Mouse (Mus musculus): ENCODE data around the gene Prdm16. TPM values are rescaled to one million over a fixed set of nuclear protein-coding genes. Genes with fewer than 3 reads are reported as not detected.

The Prdm16 gene
- polyA plus RNA-seq, 1 experiment from 2014 or later, result 19.4 TPM

GRCm38 (mm10) chr4:154549961-154550393, 86.7 kb downstream of the Prdm16 start:
- H3K4me1 ChIP-seq (ENCODE audit: insufficient read depth), result no peaks in the 10 kb centered on the region
- peak overlapping the region; percentile 24; the same call in 1 of the 2 replicates for H3K9ac ChIP-seq
- WGBS, result 28% methylated on average over 17 of the region's 17 CpGs
- no peaks in the 10 kb centered on the region for H3K27me3 ChIP-seq (ENCODE audit: insufficient read depth, low read length)
- ATAC-seq (ENCODE audit: insufficient read depth), result no peak
- peak overlapping the region; percentile 32 for H3K4me2 ChIP-seq
- no peaks in the 10 kb centered on the region for H3K9me3 ChIP-seq (ENCODE audit: low read depth, low read length)
- no peak for TF ChIP-seq CTCF (IDR thresholded peaks at IDR 0.05; ENCODE audit: low read depth)
- H3K27ac ChIP-seq (ENCODE audit: low read depth), result 0 out of 2 replicates have a peak overlapping the region, but pooled peaks have one; percentile 10
- peak; percentile 60 for DNase-seq
- no peak overlapping the region for H3K4me3 ChIP-seq (ENCODE audit: low read depth, low read length)
- H3K36me3 ChIP-seq (ENCODE audit: insufficient read depth), result no peaks in the 10 kb centered on the region

GRCm38 (mm10) chr4:154549497-154549896, 87.2 kb downstream of the Prdm16 start:
- TF ChIP-seq CTCF (IDR thresholded peaks at IDR 0.05; ENCODE audit: low read depth), result no peak
- H3K4me1 ChIP-seq (ENCODE audit: insufficient read depth), result no peaks in the 10 kb centered on the region
- H3K4me3 ChIP-seq (ENCODE audit: low read depth, low read length), result no peak overlapping the region
- no peaks in the 10 kb centered on the region for H3K9me3 ChIP-seq (ENCODE audit: low read depth, low read length)
- H3K27ac ChIP-seq (ENCODE audit: low read depth), result 0 out of 2 replicates have a peak overlapping the region, but pooled peaks have one; percentile 10
- peaks cover under 1% of the 10 kb centered on the region; the same call in 1 of the 2 replicates for H3K27me3 ChIP-seq (ENCODE audit: insufficient read depth, low read length)
- peak overlapping the region; percentile 32 for H3K4me2 ChIP-seq
- ATAC-seq (ENCODE audit: insufficient read depth) (no peak), DNase-seq (no peak)
- H3K36me3 ChIP-seq (ENCODE audit: insufficient read depth), result no peaks in the 10 kb centered on the region
- WGBS, result 57% methylated on average over 11 of the region's 11 CpGs
- peak overlapping the region; percentile 24; the same call in 1 of the 2 replicates for H3K9ac ChIP-seq

- no peak overlapping the region for H3K4me2 ChIP-seq
- peaks cover 6% of the 10 kb centered on the region; the same call in 1 of the 2 replicates for H3K27me3 ChIP-seq (ENCODE audit: insufficient read depth, low read length)
- no peak overlapping the region for H3K27ac ChIP-seq (ENCODE audit: low read depth)
- ATAC-seq (ENCODE audit: insufficient read depth) (no peak), DNase-seq (no peak)
- peaks cover 9% of the 10 kb centered on the region for H3K4me1 ChIP-seq (ENCODE audit: insufficient read depth)
- WGBS, result 67% methylated on average over 21 of the region's 21 CpGs
- H3K36me3 ChIP-seq (ENCODE audit: insufficient read depth), result no peaks in the 10 kb centered on the region
- H3K9me3 ChIP-seq (ENCODE audit: low read depth, low read length), result no peaks in the 10 kb centered on the region
- H3K9ac ChIP-seq, result no peak overlapping the region
- no peak for TF ChIP-seq CTCF (IDR thresholded peaks at IDR 0.05; ENCODE audit: low read depth)
- no peak overlapping the region for H3K4me3 ChIP-seq (ENCODE audit: low read depth, low read length)
Observed at GRCm38 (mm10) chr4:154547176-154547855, 89.4 kb downstream of the Prdm16 start.

- 67% methylated on average over 9 of the region's 9 CpGs for WGBS
- no peak overlapping the region for H3K27ac ChIP-seq (ENCODE audit: low read depth)
- DNase-seq (no peak), ATAC-seq (ENCODE audit: insufficient read depth) (no peak)
- no peaks in the 10 kb centered on the region for H3K36me3 ChIP-seq (ENCODE audit: insufficient read depth)
- H3K27me3 ChIP-seq (ENCODE audit: insufficient read depth, low read length), result peaks cover 6% of the 10 kb centered on the region; the same call in 1 of the 2 replicates
- TF ChIP-seq CTCF (IDR thresholded peaks at IDR 0.05; ENCODE audit: low read depth), result no peak
- H3K4me1 ChIP-seq (ENCODE audit: insufficient read depth), result peaks cover 19% of the 10 kb centered on the region
- no peak overlapping the region for H3K4me2 ChIP-seq
- no peaks in the 10 kb centered on the region for H3K9me3 ChIP-seq (ENCODE audit: low read depth, low read length)
- no peak overlapping the region for H3K4me3 ChIP-seq (ENCODE audit: low read depth, low read length)
- H3K9ac ChIP-seq, result no peak overlapping the region
Observed at GRCm38 (mm10) chr4:154545296-154545695, 91.4 kb downstream of the Prdm16 start.

- Histone ChIP-seq H3K4me2 (no peak overlapping the region), H3K36me3 (ENCODE audit: insufficient read depth) (no peaks in the 10 kb centered on the region), H3K27ac (ENCODE audit: low read depth) (no peak overlapping the region), H3K27me3 (ENCODE audit: insufficient read depth, low read length) (peaks cover 6% of the 10 kb centered on the region; the same call in 1 of the 2 replicates), H3K9ac (no peak overlapping the region), H3K4me3 (ENCODE audit: low read depth, low read length) (no peak overlapping the region), H3K4me1 (ENCODE audit: insufficient read depth) (peaks cover 21% of the 10 kb centered on the region), H3K9me3 (ENCODE audit: low read depth, low read length) (no peaks in the 10 kb centered on the region)
- no peak for TF ChIP-seq CTCF (IDR thresholded peaks at IDR 0.05; ENCODE audit: low read depth)
- 15% methylated on average over 21 of the region's 21 CpGs for WGBS
- peak; percentile 46 for DNase-seq
- no peak for ATAC-seq (ENCODE audit: insufficient read depth)
Observed at GRCm38 (mm10) chr4:154543921-154544320, 92.8 kb downstream of the Prdm16 start.

- Histone ChIP-seq H3K27me3 (ENCODE audit: insufficient read depth, low read length) (peaks cover 6% of the 10 kb centered on the region; the same call in 1 of the 2 replicates), H3K9ac (no peak overlapping the region), H3K4me1 (ENCODE audit: insufficient read depth) (peaks cover 21% of the 10 kb centered on the region), H3K4me2 (no peak overlapping the region), H3K9me3 (ENCODE audit: low read depth, low read length) (no peaks in the 10 kb centered on the region), H3K36me3 (ENCODE audit: insufficient read depth) (no peaks in the 10 kb centered on the region), H3K27ac (ENCODE audit: low read depth) (no peak overlapping the region), H3K4me3 (ENCODE audit: low read depth, low read length) (no peak overlapping the region)
- no peak; the same call in 1 of the 2 replicates for TF ChIP-seq CTCF (IDR thresholded peaks at IDR 0.05; ENCODE audit: low read depth)
- 53% methylated on average over 4 of the region's 4 CpGs for WGBS
- ATAC-seq (ENCODE audit: insufficient read depth), result peak; percentile 33; the same call in 1 of the 2 replicates
- peak; percentile 59 for DNase-seq
Observed at GRCm38 (mm10) chr4:154543128-154543527, 93.5 kb downstream of the Prdm16 start.

- Histone ChIP-seq H3K27ac (ENCODE audit: low read depth) (peak overlapping the region; percentile 58; the same call in 1 of the 2 replicates), H3K4me1 (ENCODE audit: insufficient read depth) (peaks cover 21% of the 10 kb centered on the region), H3K27me3 (ENCODE audit: insufficient read depth, low read length) (peaks cover 6% of the 10 kb centered on the region; the same call in 1 of the 2 replicates), H3K4me3 (ENCODE audit: low read depth, low read length) (no peak overlapping the region), H3K36me3 (ENCODE audit: insufficient read depth) (no peaks in the 10 kb centered on the region), H3K4me2 (0 out of 2 replicates have a peak overlapping the region, but pooled peaks have one; percentile 14), H3K9ac (no peak overlapping the region), H3K9me3 (ENCODE audit: low read depth, low read length) (no peaks in the 10 kb centered on the region)
- WGBS, result 36% methylated on average over 5 of the region's 5 CpGs
- DNase-seq (no peak), ATAC-seq (ENCODE audit: insufficient read depth) (no peak; the same call in 1 of the 2 replicates)
- TF ChIP-seq CTCF (IDR thresholded peaks at IDR 0.05; ENCODE audit: low read depth), result no peak
Observed at GRCm38 (mm10) chr4:154542568-154542967, 94.1 kb downstream of the Prdm16 start.
